Mouse (Mus musculus): ENCODE results near the gene Nufip2. TPM values are rescaled to one million over a fixed set of nuclear protein-coding genes. Genes with fewer than 3 reads are reported as not detected.
"Not testable (repeated sequence)": the region's sequence is repeated elsewhere in the genome, so short reads cannot be mapped to it uniquely, and the experiment has no call there.

The Nufip2 gene
- total and polyA plus RNA-seq, 2 experiments from 2014 or later, result 3.0 to 52.0 TPM

DNA sequence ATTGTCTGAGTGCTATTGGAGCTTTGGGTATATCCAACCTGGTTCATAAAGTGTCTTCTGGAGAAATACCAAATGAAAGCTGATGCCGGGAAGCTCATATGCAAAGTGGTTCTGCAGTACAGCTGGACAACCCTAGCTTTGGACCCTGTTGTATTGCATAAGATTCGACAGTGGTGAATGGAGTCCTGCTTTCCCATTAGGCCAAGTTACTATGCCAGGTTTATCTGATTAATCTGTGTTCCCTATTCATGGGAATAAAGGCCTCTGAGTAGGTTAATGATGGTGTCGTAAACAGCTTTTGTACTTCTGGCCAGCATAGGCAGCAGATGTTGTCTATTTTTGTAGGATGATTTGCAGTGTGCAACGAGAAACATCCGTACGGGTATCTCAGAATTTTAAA lies 22.3 kb upstream of the Nufip2 start:
- no peak overlapping the region for H3K9ac ChIP-seq
- no peak for ATAC-seq
- 47% methylated on average over 6 of the region's 6 CpGs for WGBS
- H3K9me3 ChIP-seq (ENCODE audit: low read length), result no peaks in the 10 kb centered on the region
- H3K36me3 ChIP-seq (ENCODE audit: insufficient read depth), result no peaks in the 10 kb centered on the region
- no peak overlapping the region for H3K4me3 ChIP-seq (ENCODE audit: low read depth, low read length)
- H3K4me2 ChIP-seq (ENCODE audit: low read depth), result no peak overlapping the region
- no peaks in the 10 kb centered on the region for H3K27me3 ChIP-seq (ENCODE audit: insufficient read depth, low read length)
- TF ChIP-seq CTCF (IDR thresholded peaks at IDR 0.05; ENCODE audit: low read depth), result no peak
- no peak overlapping the region for H3K27ac ChIP-seq (ENCODE audit: low read depth, low read length)
- no peak for DNase-seq
- no peaks in the 10 kb centered on the region for H3K4me1 ChIP-seq (ENCODE audit: insufficient read depth)

DNA sequence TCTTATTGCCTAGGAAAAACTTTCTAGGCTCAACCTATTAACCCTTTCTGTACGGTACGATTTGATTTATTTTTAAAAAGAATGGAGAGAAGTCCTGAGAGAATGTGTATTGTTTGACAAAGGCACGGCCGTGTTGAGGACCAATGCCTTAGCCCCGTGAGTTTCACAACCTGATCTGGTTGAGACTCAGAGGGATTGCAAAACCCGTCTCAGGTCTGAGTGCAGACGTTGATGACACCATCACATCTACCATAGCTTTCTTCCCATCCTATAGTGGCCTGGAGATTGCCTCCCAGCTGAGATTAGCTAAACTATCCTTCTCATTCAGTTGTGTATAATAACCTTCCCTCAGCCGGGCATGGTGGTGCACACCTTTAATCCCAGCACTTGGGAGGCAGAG lies 21.9 kb upstream of the Nufip2 start:
- no peaks in the 10 kb centered on the region for H3K36me3 ChIP-seq (ENCODE audit: insufficient read depth)
- H3K27me3 ChIP-seq (ENCODE audit: insufficient read depth, low read length), result no peaks in the 10 kb centered on the region
- H3K4me2 ChIP-seq (ENCODE audit: low read depth), result no peak overlapping the region
- H3K4me1 ChIP-seq (ENCODE audit: insufficient read depth), result no peaks in the 10 kb centered on the region
- DNase-seq (no peak), ATAC-seq (no peak)
- no peak for TF ChIP-seq CTCF (IDR thresholded peaks at IDR 0.05; ENCODE audit: low read depth)
- no peak overlapping the region for H3K4me3 ChIP-seq (ENCODE audit: low read depth, low read length)
- H3K27ac ChIP-seq (ENCODE audit: low read depth, low read length), result no peak overlapping the region
- H3K9me3 ChIP-seq (ENCODE audit: low read length), result no peaks in the 10 kb centered on the region
- H3K9ac ChIP-seq, result no peak overlapping the region
- 85% methylated on average over 8 of the region's 8 CpGs for WGBS

DNA sequence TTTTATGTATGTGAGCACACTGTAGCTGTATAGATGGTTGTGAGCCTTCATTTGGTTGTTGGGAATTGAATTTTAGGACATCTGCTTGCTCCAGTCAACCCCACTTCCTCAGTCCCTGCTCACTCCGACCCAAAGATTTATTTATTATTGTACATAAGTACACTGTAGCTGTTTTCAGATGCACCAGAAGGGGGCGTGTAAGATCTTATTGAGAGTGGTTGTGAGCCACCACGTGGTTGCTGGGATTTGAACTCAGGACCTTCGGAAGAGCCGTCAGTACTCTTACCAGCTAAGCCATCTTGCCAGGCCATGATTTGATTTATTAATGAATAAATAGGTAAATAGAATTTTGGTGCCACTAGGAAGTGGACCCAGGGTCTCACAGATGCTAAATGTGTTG lies 20.6 kb upstream of the Nufip2 start:
- H3K4me1 ChIP-seq (ENCODE audit: insufficient read depth); H3K36me3 ChIP-seq (ENCODE audit: insufficient read depth); DNase-seq; H3K4me3 ChIP-seq (ENCODE audit: low read depth, low read length); ATAC-seq; H3K9me3 ChIP-seq (ENCODE audit: low read length); H3K9ac ChIP-seq; H3K27ac ChIP-seq (ENCODE audit: low read depth, low read length); H3K27me3 ChIP-seq (ENCODE audit: insufficient read depth, low read length); H3K4me2 ChIP-seq (ENCODE audit: low read depth): not testable (repeated sequence)
- WGBS, result 76% methylated on average over 5 of the region's 5 CpGs

DNA sequence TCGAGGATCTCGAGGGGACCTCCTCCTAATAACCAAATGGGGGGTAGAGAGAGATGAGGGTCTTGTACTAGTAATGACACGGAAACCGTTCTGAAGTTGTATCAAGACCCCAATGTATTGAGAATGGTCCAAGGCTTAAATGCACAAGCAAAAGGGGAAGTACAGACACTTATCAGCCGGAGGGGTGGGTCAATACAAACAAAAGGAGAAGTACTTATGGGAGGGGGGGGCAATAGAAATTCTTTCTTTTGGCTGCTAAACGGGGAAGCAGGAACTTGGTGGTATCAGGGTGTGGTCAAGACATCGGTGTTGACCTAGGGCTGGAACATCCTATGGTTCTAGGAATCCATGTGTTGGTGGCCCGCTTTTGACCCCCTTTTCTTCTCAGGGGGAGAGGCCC lies 19.2 kb upstream of the Nufip2 start:
- H3K36me3 ChIP-seq (ENCODE audit: insufficient read depth); DNase-seq: not testable (repeated sequence)
- WGBS, result 88% methylated on average over 8 of the region's 8 CpGs

DNA sequence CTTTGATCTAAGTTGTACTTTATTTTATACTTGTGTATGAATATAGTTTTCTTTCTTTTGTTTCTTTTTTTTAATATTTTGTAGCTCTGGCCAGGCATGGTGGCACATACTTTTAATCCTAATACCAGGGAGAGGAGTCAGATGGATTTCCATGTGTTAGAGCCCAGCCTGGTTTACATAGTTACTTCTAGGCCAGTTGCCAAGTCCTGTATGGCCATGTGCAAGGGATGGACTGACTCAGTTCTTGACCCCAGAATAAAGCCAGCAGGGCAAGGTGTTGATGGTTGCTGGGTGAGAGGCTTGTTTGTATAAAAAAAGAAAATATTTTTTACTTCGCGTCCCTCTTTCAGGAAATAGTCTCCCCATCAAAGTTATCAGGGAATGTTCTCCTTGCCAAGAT lies 13.2 kb upstream of the Nufip2 start:
- Histone ChIP-seq H3K27me3 (ENCODE audit: insufficient read depth, low read length) (no peaks in the 10 kb centered on the region), H3K4me2 (ENCODE audit: low read depth) (no peak overlapping the region), H3K4me1 (ENCODE audit: insufficient read depth) (no peaks in the 10 kb centered on the region), H3K27ac (ENCODE audit: low read depth, low read length) (no peak overlapping the region), H3K9ac (no peak overlapping the region), H3K9me3 (ENCODE audit: low read length) (no peaks in the 10 kb centered on the region), H3K4me3 (ENCODE audit: low read depth, low read length) (no peak overlapping the region), H3K36me3 (ENCODE audit: insufficient read depth) (no peaks in the 10 kb centered on the region)
- no peak for TF ChIP-seq CTCF (IDR thresholded peaks at IDR 0.05; ENCODE audit: low read depth)
- DNase-seq, result no peak
- WGBS, result 93% methylated on average over 2 of the region's 2 CpGs
- ATAC-seq, result no peak

More for the DNA sequence above, 19.2 kb upstream of the Nufip2 start:
- H3K9ac ChIP-seq; H3K4me1 ChIP-seq (ENCODE audit: insufficient read depth); H3K27ac ChIP-seq (ENCODE audit: low read depth, low read length); ATAC-seq; H3K4me2 ChIP-seq (ENCODE audit: low read depth); H3K4me3 ChIP-seq (ENCODE audit: low read depth, low read length); H3K27me3 ChIP-seq (ENCODE audit: insufficient read depth, low read length); H3K9me3 ChIP-seq (ENCODE audit: low read length): not testable (repeated sequence)

DNA sequence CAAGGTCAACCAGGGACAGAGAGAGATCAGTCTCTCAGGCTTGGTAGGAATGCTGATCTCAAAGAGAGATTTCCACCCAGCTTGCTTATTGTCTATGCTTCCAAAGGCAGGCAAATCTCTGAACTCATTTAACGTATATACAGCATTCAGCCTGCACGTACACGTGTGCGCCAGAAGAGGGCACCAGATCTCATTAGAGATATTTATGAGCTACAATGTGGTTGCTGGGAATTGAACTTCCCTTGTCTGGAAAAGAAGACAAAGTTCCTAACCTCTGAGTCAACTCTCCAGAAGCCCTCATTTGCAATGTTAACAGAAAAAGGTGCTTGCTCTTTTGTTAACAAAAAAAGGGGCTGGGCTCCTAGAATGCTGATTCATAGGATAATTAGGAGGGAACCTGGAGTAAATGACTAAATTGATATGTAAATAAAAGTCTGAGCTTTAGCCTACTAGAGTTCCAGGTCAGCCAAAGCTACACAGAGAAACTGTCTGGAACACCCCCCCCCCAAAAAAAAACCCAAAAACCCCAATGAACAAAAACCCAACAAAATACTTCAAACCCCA lies 12.4 kb upstream of the Nufip2 start:
- no peak for TF ChIP-seq CTCF (IDR thresholded peaks at IDR 0.05; ENCODE audit: low read depth)
- H3K27me3 ChIP-seq (ENCODE audit: insufficient read depth, low read length), result no peaks in the 10 kb centered on the region
- no peak overlapping the region for H3K9ac ChIP-seq
- no peak overlapping the region for H3K4me2 ChIP-seq (ENCODE audit: low read depth)
- no peaks in the 10 kb centered on the region for H3K36me3 ChIP-seq (ENCODE audit: insufficient read depth)
- no peak for DNase-seq
- 70% methylated on average over 4 of the region's 4 CpGs for WGBS
- no peak overlapping the region for H3K4me3 ChIP-seq (ENCODE audit: low read depth, low read length)
- H3K4me1 ChIP-seq (ENCODE audit: insufficient read depth), result no peaks in the 10 kb centered on the region
- no peak overlapping the region for H3K27ac ChIP-seq (ENCODE audit: low read depth, low read length)
- ATAC-seq, result no peak
- H3K9me3 ChIP-seq (ENCODE audit: low read length), result no peaks in the 10 kb centered on the region

DNA sequence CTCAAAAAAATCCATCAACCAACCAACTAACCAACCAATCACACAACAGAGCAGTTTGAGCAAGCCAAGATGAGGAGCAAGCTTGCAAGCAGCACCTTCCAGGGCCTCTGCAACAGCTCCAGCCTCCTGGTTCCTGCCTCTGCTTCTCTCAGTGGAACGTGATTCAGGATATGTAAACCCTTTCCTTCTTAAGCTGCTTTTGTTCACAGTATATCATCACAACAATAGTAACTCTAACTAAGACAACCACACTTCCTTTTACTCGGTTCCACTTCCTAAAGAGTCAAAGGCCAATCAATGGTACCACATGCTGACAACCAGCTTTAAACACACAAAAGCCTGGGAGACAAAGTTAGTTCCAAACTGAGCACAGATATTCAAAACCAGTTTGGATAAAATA lies 5.9 kb upstream of the Nufip2 start:
- Histone ChIP-seq H3K9ac (no peak overlapping the region), H3K27ac (ENCODE audit: low read depth, low read length) (no peak overlapping the region), H3K4me2 (ENCODE audit: low read depth) (no peak overlapping the region), H3K4me3 (ENCODE audit: low read depth, low read length) (no peak overlapping the region), H3K9me3 (ENCODE audit: low read length) (no peaks in the 10 kb centered on the region), H3K27me3 (ENCODE audit: insufficient read depth, low read length) (no peaks in the 10 kb centered on the region), H3K4me1 (ENCODE audit: insufficient read depth) (no peaks in the 10 kb centered on the region), H3K36me3 (ENCODE audit: insufficient read depth) (no peaks in the 10 kb centered on the region)
- DNase-seq, result no peak
- TF ChIP-seq CTCF (IDR thresholded peaks at IDR 0.05; ENCODE audit: low read depth), result no peak
- 5% methylated on average over 2 of the region's 2 CpGs for WGBS
- no peak for ATAC-seq

DNA sequence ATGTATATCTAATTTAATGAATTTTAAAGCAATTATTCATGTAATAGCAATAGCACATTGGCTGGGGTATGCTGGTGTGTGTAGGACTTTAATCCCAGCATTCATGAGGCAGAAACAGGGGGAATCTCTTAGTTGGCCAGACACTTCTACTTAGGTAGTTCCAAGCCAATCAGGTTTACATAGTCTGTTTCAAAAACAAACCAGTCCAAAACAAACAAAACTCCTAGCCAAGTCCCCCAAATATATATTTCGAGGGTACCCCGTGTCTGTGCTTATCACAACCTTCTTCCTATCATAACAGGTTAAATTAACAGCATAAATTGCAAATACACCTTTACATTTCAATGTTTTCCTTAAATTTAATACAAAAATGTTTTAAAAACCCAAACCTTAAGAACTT lies 1.1 kb upstream of the Nufip2 start:
- DNase-seq, result no peak
- no peak for TF ChIP-seq CTCF (IDR thresholded peaks at IDR 0.05; ENCODE audit: low read depth)
- Histone ChIP-seq H3K9ac (no peak overlapping the region), H3K4me1 (ENCODE audit: insufficient read depth) (0 out of 2 replicates have a peak, but pooled peaks cover 6% of the 10 kb centered on the region), H3K27ac (ENCODE audit: low read depth, low read length) (no peak overlapping the region), H3K27me3 (ENCODE audit: insufficient read depth, low read length) (no peaks in the 10 kb centered on the region), H3K4me2 (ENCODE audit: low read depth) (no peak overlapping the region), H3K9me3 (ENCODE audit: low read length) (no peaks in the 10 kb centered on the region), H3K36me3 (ENCODE audit: insufficient read depth) (no peaks in the 10 kb centered on the region), H3K4me3 (ENCODE audit: low read depth, low read length) (no peak overlapping the region; the same call in 1 of the 2 replicates)
- no peak for ATAC-seq
- 46% methylated on average over 2 of the region's 2 CpGs for WGBS
